Mouse (Mus musculus): ENCODE measurements at regions not wholly inside any gene's neighbourhood (a gene's known extent, or its start where the extent isn't known, plus 50 kb on each side); places are given as distances from the start of the nearest gene placed in this dataset.

GRCm38 (mm10) chr12:64273730-64274129 is 200.8 kb downstream of the Fscb start:
- DNase-seq = no peak

- no peak for DNase-seq
Observed at GRCm38 (mm10) chr12:64266130-64266529, 208.4 kb downstream of the Fscb start.

DNA sequence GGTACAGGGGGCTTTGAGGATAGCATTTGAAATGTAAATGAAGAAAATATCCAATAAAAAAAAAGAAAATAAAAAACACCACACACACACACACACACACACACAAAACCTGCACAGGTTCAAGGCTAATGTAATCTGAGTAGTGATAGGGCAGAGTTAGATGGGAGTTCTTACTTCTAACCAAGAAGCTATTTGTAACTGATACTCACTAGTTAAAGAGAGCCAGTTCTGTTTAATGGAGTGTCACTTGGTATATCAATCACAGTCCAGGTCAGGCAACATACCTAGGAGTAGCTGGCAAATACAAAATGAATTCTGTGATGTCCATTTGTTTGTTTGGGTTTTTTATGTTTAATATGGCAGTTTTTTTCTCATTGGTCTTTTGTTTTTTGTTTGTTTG is 219.5 kb downstream of the Fscb start:
- no peak for DNase-seq

DNA sequence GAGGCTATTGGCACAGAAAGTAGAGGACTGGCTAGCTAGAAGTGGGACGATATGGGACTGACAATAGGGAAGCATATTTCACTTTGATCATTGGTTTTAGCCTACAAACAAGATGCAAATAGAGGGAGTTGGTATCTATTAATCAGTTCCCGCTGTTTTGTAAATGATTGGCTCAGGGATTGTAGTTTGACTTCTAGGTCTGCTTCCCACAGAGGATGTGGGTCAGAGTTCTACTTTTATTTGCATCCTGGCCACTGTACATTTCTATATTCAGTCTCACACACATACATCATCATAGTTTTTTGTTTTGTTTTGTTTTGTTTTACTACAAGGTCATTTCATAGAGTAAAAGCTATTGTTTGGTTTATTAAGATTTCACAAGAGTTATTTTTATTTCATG is 224.5 kb downstream of the Fscb start:
- DNase-seq = peak in 1 of 2 experiments; percentile 3

DNA sequence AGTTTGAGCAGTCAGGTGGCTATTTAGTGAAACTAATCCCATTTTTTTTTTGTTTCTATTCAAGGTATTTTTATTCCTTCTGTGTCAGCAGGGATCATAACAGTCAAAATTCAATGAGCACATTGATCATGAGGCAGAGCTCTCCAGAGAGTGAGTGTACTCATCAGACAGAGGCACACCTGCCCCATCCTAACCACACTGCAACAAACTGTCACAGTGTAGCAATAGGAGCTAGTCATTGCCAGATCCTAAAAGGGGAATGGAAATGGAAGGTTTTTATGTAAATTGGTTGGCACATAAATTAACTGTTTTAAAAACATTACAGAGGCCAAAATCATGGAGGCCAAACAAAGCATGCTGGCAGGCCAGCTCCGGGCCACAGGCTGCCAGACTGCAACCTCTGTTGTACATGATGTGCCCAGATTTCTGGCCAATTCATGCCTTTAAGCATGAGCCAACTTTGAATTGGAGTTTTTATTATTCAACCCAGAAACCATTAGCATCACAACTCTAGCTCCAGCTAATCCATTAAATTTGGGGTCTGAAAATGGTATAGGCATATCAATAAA is 244.9 kb downstream of the Fscb start:
- DNase-seq = no peak

DNA sequence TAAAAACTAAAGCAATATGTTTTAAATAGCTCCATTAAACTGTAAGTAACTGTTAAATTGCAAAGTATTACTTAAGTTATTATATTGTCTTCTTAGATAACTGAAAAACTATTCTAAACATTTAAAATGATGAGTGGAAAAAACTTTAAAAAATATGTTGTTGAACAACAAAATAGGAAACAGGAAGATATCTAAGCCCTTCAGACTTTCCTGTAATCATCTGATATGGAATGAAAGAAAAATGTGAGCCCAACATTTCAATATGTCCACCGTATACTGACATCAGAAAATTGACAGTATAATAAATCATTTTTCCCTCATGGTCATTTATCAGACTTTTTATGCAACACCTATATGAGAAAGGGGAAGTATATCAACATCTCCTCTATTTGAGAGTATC is 258.1 kb downstream of the Fscb start:
- DNase-seq = no peak

DNA sequence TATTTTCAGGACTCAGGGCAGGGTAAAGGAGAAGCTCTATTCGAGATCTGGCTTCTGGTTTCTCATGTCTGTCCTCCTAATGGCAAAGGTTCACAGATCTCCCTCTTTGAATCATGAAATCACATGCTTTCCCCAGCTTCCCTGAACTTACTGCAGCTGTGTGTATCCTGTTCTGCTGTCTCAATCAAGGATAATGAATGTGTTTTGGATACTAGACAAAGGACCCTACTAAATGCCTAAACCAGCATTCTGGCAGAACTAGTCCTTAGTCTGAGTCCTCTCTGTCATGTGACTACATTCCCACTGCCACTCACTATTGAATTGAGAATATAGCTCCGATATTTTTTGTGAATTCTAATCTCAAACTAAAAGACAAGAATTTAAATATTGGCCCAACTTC is 276.1 kb downstream of the Fscb start:
- no peak for DNase-seq

Measured in kidney, postnatal 36 days (tissue).